Mouse (Mus musculus) heart, embryonic 15.5 days (tissue): ENCODE data around the gene Dnajc5. TPM values are rescaled to one million over a fixed set of nuclear protein-coding genes. Genes with fewer than 3 reads are reported as not detected.
A peak's percentile ranks its signal among the peaks of the same experiment; 100 is the strongest.

ENCODE experiments used
- ATAC-seq: fragments of 200-750 bp; cut with Nextera tagmentation; replicated peaks from 2 replicates; pipeline ENCODE4 v1.8.0; 2017; ENCODE audit warnings: low read depth, moderate TSS enrichment; ENCODE audit not compliant: insufficient number of reproducible peaks, insufficient read depth, low FRiP score
- H3K27ac ChIP-seq: fragments of 300-500 bp; sonication (generic); 2 replicates; pipeline ENCODE4 v1.5.1; 2015; ENCODE audit warnings: mild to moderate bottlenecking, inconsistent platforms
- H3K27me3 ChIP-seq: fragments of 300-500 bp; sonication (generic); 2 replicates; pipeline ENCODE4 v1.6.1; 2015; ENCODE audit warnings: inconsistent platforms
- H3K36me3 ChIP-seq: fragments of 300-500 bp; sonication (generic); 2 replicates; pipeline ENCODE4 v1.6.1; 2015; ENCODE audit warnings: mild to moderate bottlenecking, inconsistent platforms
- H3K4me1 ChIP-seq: fragments of 300-500 bp; sonication (generic); replicated peaks from 2 replicates; pipeline ENCODE4 v1.6.1; 2015; ENCODE audit warnings: inconsistent platforms
- H3K4me2 ChIP-seq: fragments of 300-500 bp; sonication (generic); 2 replicates; pipeline ENCODE4 v1.6.1; 2015; ENCODE audit warnings: inconsistent platforms, mild to moderate bottlenecking, moderate library complexity
- H3K4me3 ChIP-seq: fragments of 300-500 bp; sonication (generic); 2 replicates; pipeline ENCODE4 v1.5.1; 2015; ENCODE audit warnings: mild to moderate bottlenecking, inconsistent platforms
- H3K9ac ChIP-seq: fragments of 300-500 bp; sonication (generic); 2 replicates; pipeline ENCODE4 v1.6.1; 2015; ENCODE audit warnings: mild to moderate bottlenecking, inconsistent platforms
- H3K9me3 ChIP-seq: fragments of 300-500 bp; sonication (generic); replicated peaks from 2 replicates; pipeline ENCODE4 v1.6.1; 2016; ENCODE audit warnings: inconsistent platforms
- WGBS: fragments of 180-500 bp; shearing (Covaris S2); methylation state at CpG from one replicate; pipeline ENCODE4 v1.1.7; 2015; ENCODE audit warnings: mixed read lengths; 5-methylcytosine and 5-hydroxymethylcytosine counted together
- polyA plus RNA-seq: library from polyadenylated mRNA; unstranded; fragments of >200 nt; fragmentation: Nextera tagmentation; extraction: Ambion mirVana; gene quantifications from 2 replicates; pipeline ENCODE4 v1.2.1, GENCODE M21; 2015

The Dnajc5 gene
- polyA plus RNA-seq, 1 experiment from 2014 or later: 70.3 TPM

- Histone ChIP-seq H3K4me3 (no peak overlapping the region), H3K9me3 (no peaks in the 10 kb centered on the region), H3K27me3 (no peaks in the 10 kb centered on the region), H3K36me3 (peaks cover 11% of the 10 kb centered on the region), H3K9ac (no peak overlapping the region), H3K4me1 (peaks cover 31% of the 10 kb centered on the region), H3K4me2 (no peak overlapping the region), H3K27ac (no peak overlapping the region)
- 92% methylated on average over 7 of the region's 7 CpGs for WGBS
- no peak for ATAC-seq
Observed at GRCm38 (mm10) chr2:181574921-181575545, 54.7 kb downstream of the Dnajc5 start.

DNA sequence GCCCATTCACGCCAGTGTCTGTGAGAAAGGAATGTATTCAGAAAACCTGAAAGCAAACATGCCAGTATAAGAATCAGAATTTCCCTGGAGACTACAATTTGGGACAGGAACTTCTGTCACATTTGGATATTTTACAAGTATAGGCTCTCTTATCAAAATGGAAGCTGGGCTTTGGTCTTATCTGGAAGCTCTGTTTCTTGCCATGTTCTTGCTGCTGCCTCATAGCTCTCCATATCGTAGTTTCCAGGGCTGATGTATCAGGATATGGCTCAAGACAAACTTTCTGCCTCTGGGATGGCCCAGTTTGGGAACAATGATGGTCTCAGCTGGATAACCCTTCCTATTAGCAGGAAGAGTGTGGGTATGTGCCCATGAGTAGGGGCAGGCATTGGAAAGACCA lies 56.3 kb downstream of the Dnajc5 start:
- peaks cover 35% of the 10 kb centered on the region for H3K4me1 ChIP-seq
- no peaks in the 10 kb centered on the region for H3K27me3 ChIP-seq
- H3K4me2 ChIP-seq: no peak overlapping the region
- H3K9ac ChIP-seq: no peak overlapping the region
- ATAC-seq: no peak
- no peak overlapping the region for H3K27ac ChIP-seq
- no peaks in the 10 kb centered on the region for H3K9me3 ChIP-seq
- H3K36me3 ChIP-seq: peaks cover 11% of the 10 kb centered on the region
- WGBS: 72% methylated on average over 2 of the region's 2 CpGs
- H3K4me3 ChIP-seq: no peak overlapping the region

- no peak overlapping the region for H3K4me2 ChIP-seq
- H3K36me3 ChIP-seq: peaks cover 11% of the 10 kb centered on the region
- H3K9ac ChIP-seq: no peak overlapping the region
- H3K4me1 ChIP-seq: peaks cover 37% of the 10 kb centered on the region
- no peaks in the 10 kb centered on the region for H3K27me3 ChIP-seq
- no peak overlapping the region for H3K4me3 ChIP-seq
- 64% methylated on average over 2 of the region's 2 CpGs for WGBS
- ATAC-seq: no peak
- no peaks in the 10 kb centered on the region for H3K9me3 ChIP-seq
- H3K27ac ChIP-seq: no peak overlapping the region
Observed at GRCm38 (mm10) chr2:181577126-181577525, 56.8 kb downstream of the Dnajc5 start.

DNA sequence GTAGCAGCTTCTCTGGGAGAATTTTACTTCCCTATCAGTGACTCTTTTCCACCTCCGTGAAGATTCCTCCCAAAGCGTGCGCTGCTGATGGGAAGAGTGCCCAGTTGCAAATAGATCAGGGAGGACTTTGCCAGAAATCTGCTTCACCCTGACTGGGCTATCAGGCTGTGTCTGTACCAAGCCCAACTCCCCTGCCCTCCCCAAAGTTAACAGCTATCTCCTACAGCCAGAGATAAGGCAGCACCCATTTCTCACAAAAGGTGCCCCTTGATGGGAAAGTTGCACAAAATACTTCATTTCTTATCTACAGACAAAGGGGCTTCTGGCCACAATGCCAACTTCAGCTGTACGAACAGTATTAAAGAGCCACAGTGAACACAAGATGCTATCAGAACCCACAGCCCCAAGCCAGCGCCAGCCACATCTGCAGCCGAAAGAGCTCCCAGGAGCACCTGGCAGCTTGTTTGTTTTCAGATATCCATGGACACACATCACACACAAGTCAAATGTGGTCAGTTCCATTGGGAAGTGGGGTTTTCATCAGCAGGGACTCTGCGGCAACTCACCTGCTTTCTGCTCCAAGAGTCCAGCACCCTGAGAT lies 57.8 kb downstream of the Dnajc5 start:
- WGBS: 37% methylated on average over 7 of the region's 7 CpGs
- Histone ChIP-seq H3K4me3 (no peak overlapping the region), H3K27me3 (no peaks in the 10 kb centered on the region), H3K4me2 (0 out of 2 replicates have a peak overlapping the region, but pooled peaks have one; percentile 11), H3K9me3 (no peaks in the 10 kb centered on the region), H3K36me3 (peaks cover 9% of the 10 kb centered on the region), H3K4me1 (peaks cover 39% of the 10 kb centered on the region), H3K9ac (0 out of 2 replicates have a peak overlapping the region, but pooled peaks have one; percentile 5), H3K27ac (no peak overlapping the region; the same call in 1 of the 2 replicates)
- no peak for ATAC-seq

DNA sequence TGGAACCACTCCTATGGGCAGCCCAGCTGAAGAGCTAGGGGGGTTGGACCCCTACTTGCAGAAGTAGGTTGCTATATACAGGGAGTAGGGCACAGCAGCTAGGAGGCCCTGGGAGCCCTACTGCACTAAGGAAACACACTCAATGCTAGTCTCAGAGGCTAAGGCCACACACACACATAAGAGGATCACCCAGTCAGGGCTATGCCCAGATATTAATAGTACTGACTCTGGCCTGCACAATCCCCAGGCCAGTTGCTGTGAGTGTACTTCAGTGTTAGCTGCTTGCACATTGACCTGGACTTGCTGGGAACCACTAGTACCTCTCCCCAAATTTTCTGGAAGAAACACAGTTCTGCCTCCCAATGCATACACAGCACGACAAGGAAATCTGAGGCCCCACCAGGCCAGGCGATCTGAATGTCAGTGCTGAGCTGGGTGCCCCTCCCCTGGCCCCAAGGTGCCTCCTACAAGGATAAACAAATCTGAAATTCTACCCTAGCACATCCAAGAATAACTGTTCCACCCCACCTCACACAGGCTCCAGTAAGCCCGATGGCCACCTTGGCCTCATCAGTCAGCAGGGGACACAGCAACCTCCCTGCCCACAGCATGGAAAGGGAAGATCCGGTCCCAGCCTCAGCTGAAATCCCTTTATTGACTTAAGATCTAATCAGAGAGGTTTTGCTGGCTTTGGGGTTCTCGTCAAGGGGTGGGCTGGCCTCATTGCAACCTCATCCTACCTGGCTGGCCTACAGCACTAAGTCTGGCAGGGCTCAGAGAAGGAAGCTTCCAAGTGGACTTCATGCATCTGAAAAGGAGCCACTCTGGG lies 58.7 kb downstream of the Dnajc5 start:
- peak overlapping the region; percentile 48; the same call in 1 of the 2 replicates for H3K27ac ChIP-seq
- no peak overlapping the region for H3K4me2 ChIP-seq
- WGBS: 37% methylated on average over 5 of the region's 5 CpGs
- ATAC-seq: no peak
- H3K4me3 ChIP-seq: no peak overlapping the region
- H3K27me3 ChIP-seq: no peaks in the 10 kb centered on the region
- H3K9me3 ChIP-seq: no peaks in the 10 kb centered on the region
- peak overlapping the region; percentile 19; the same call in 1 of the 2 replicates for H3K9ac ChIP-seq
- H3K4me1 ChIP-seq: peaks cover 39% of the 10 kb centered on the region
- peaks cover 6% of the 10 kb centered on the region; the same call in 1 of the 2 replicates for H3K36me3 ChIP-seq

DNA sequence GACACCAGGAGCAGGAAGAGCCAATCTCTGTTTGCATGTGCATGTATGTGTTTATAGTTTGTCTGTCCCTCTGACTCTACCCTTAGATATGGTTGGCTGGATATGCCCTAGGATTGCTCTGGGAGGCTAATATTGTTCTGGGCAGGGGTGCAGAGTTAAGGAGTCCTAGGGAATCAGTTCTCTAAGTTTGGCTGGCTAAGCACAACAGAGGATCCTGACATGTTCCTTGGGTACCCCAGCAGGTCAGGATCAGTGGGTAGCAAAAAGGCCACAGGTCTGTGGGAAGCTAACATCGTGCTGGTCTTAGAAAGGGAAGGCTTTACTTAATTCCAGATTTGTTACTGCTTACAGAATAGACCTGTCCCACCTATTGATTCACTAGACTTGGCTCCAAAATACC lies 59.4 kb downstream of the Dnajc5 start:
- no peak overlapping the region for H3K9ac ChIP-seq
- 0 out of 2 replicates have a peak overlapping the region, but pooled peaks have one; percentile 48 for H3K27ac ChIP-seq
- 94% methylated on average over 1 of the region's 1 CpGs for WGBS
- H3K4me2 ChIP-seq: 0 out of 2 replicates have a peak overlapping the region, but pooled peaks have one; percentile 90
- H3K4me3 ChIP-seq: no peak overlapping the region
- peaks cover 10% of the 10 kb centered on the region; the same call in 1 of the 2 replicates for H3K36me3 ChIP-seq
- ATAC-seq: no peak
- no peaks in the 10 kb centered on the region for H3K27me3 ChIP-seq
- H3K4me1 ChIP-seq: peaks cover 39% of the 10 kb centered on the region
- no peaks in the 10 kb centered on the region for H3K9me3 ChIP-seq

- Histone ChIP-seq H3K4me2 (peak overlapping the region; percentile 90), H3K9ac (peak overlapping the region; percentile 57), H3K36me3 (peaks cover 15% of the 10 kb centered on the region), H3K4me3 (peak overlapping the region; percentile 85), H3K9me3 (no peaks in the 10 kb centered on the region), H3K4me1 (peaks cover 39% of the 10 kb centered on the region), H3K27ac (peak overlapping the region; percentile 97), H3K27me3 (no peaks in the 10 kb centered on the region)
- no peak for ATAC-seq
- 74% methylated on average over 5 of the region's 5 CpGs for WGBS
Observed at GRCm38 (mm10) chr2:181580131-181580772, 60.0 kb downstream of the Dnajc5 start.

DNA sequence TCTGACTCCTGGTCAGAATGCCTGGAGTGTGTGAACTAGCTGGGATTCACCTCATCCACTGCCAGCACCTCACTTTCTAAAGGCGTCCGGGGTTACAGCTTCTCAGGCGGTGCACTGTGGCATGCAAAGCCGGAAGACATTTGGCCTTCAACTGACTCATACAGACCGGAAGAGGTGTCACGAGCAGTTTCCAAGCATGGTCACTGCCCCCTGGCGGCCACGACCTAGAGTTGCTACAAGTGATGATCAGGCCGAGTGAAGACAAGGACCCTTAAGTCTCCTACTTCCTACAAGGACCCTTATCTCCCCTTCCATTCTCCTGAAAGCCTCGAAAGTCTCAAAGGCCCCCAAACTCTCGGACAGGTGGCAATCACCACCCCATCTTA lies 60.7 kb downstream of the Dnajc5 start:
- H3K9ac ChIP-seq: peak overlapping the region; percentile 91
- peaks cover 22% of the 10 kb centered on the region for H3K36me3 ChIP-seq
- H3K4me3 ChIP-seq: peak overlapping the region; percentile 85
- under 1% methylated on average over 11 of the region's 11 CpGs for WGBS
- peak; percentile 78 for ATAC-seq
- H3K4me2 ChIP-seq: peak overlapping the region; percentile 90
- no peaks in the 10 kb centered on the region for H3K27me3 ChIP-seq
- H3K9me3 ChIP-seq: no peaks in the 10 kb centered on the region
- peak overlapping the region; percentile 97 for H3K27ac ChIP-seq
- H3K4me1 ChIP-seq: peaks cover 39% of the 10 kb centered on the region

DNA sequence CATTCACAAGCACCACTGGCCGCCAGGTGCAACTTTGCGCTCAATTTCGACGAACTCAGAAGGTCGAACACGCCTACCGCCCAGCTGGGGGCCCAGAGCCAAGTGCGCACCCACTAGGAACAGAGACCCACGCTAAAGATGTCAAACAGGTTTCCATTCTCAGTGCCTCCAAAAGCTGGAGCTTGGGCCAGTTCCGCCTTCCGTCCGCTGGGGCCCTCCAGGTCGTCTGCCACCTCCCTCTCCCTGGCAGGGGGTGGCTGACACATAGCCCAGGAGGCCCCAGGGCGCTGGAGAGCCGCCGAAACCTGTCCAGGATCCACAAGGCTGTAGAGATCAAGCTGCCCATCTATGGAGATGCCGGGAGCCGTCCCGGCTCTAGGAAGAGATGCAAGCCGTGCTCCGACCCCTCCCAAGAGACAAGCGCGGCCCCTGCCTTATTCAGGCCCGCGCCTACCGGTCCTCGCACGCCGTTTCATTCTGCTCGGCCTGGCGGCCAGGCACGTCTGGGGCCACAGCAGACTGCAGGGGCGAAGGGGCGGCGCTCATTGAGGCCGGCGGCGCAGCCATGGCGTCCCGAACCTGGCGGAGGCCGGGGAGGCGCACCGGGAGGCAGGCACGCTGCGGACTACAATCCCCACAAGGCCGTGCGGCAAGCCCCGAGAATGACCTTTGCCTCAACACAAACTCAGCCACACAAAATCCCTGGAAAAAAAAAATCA lies 61.3 kb downstream of the Dnajc5 start:
- peak; percentile 82 for ATAC-seq
- WGBS: under 1% methylated on average over 49 of the region's 49 CpGs
- peak overlapping the region; percentile 97 for H3K27ac ChIP-seq
- H3K9me3 ChIP-seq: no peaks in the 10 kb centered on the region
- H3K4me3 ChIP-seq: peak overlapping the region; percentile 85
- H3K9ac ChIP-seq: peak overlapping the region; percentile 91
- H3K36me3 ChIP-seq: peaks cover 28% of the 10 kb centered on the region
- H3K4me1 ChIP-seq: peaks cover 39% of the 10 kb centered on the region
- H3K4me2 ChIP-seq: peak overlapping the region; percentile 90
- H3K27me3 ChIP-seq: no peaks in the 10 kb centered on the region

DNA sequence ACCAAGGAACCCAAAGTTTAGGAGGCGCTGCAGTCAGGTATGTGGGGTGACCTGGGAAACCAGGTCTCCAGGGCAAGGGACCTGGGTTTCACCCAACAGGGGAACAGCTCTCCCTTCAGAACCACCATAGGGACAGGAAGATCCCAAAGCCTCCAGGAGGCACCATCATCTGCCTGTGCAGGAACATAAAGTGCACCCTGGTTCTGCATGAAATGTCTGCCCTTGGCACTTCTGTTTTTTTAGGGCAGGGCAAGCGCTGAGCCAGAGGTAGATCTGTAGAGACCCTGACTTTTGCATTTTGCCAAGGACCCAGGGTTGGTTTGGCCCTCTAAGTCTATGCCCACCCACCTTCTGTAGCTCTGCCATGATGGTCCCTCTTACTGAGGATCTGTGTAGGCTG lies 62.1 kb downstream of the Dnajc5 start:
- H3K36me3 ChIP-seq: peaks cover 36% of the 10 kb centered on the region
- H3K9ac ChIP-seq: peak overlapping the region; percentile 91; the same call in 1 of the 2 replicates
- H3K27me3 ChIP-seq: no peaks in the 10 kb centered on the region
- 79% methylated on average over 2 of the region's 2 CpGs for WGBS
- no peak for ATAC-seq
- H3K9me3 ChIP-seq: no peaks in the 10 kb centered on the region
- H3K4me1 ChIP-seq: peaks cover 39% of the 10 kb centered on the region
- peak overlapping the region; percentile 85; the same call in 1 of the 2 replicates for H3K4me3 ChIP-seq
- peak overlapping the region; percentile 90 for H3K4me2 ChIP-seq
- H3K27ac ChIP-seq: peak overlapping the region; percentile 97; the same call in 1 of the 2 replicates
